Mouse (Mus musculus): ENCODE results near the gene St13. TPM values are rescaled to one million over a fixed set of nuclear protein-coding genes. Genes with fewer than 3 reads are reported as not detected.

Gene St13
- total RNA-seq, 2 experiments from 2014 or later: 77.9 to 98.6 TPM

DNA sequence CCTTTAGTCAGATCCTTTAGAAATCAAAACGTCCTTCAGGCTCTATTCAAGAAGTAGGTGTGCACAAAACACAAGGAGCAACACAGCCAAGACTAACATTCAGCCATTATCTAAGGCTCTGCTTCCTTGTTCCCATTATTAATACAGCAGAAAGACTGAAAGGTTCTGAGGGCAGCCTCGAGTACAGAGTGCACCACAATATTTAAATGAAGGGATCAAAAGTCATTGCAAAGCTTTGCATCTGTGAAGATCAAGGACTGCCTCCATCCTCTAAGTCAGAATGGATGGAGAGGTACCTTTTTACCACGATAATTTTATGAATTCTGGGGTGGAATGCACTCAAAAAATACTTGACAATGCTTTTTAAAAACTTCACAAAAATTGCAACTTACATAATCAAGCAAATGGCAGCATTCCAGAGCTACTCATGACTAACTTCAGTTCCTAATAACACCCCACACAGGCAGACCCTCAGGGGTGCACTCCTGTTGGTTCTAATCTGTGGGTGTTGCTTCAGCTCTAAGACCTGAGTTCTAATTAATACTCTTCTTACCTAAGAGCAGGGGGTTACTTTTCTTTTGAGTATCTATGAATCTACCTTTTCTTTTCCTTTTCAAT lies 69.0 kb downstream of the St13 start:
- intact Hi-C loops (cut with DNase I; ENCODE audit: low total_unique reads): no loop called here

DNA sequence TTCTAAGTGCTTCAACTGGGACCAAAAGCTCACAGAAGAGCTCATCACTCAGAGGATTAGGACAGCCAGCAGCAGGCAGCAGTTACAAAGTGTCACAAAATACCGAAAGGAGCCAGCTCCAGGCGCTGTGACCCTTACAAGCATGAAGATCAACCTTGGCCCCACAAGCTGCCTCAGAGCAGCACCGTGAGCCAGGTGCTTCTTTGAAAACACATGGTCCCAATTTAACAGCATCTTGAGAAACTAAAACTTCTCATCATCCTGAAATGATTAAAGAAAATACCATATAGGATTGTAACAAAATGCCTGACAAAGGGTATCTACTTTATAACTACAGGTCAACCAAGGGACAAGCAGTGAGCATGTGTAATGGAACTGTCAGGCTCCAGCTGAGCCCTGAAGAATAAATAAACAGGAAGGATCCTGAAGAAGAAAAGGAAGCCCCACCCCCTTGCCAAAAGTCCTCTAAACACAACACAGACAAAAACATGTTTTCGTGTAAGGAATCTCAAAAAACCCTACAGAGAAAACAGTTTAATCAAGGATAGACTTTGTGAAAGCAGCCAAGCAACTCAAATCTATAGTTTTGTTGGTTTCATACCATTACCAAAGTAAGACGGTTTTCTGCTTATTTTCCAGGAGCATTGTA lies 70.0 kb downstream of the St13 start:
- intact Hi-C loops (cut with DNase I; ENCODE audit: low total_unique reads): no loop called here
- no peak for DNase-seq

More for the DNA sequence above, 69.0 kb downstream of the St13 start:
- no peak for DNase-seq

DNA sequence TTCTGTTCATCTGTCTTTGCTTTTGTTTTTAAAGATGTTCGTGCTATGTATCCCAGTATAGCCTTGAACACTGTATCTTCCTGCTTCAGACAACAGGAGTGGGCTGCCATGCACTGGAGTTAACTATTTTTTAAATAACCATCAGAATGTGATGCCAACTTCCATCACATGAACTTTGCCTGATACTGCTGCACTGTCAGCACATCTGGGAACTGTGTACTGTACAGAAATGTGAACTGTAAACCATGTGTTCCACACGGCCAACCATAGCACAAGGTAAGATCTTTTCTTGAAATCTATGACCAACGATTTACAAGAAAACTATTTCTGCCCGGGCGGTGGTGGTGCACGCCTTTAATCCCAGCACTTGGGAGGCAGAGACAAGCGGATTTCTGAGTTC lies 72.4 kb downstream of the St13 start:
- DNase-seq: no peak
- intact Hi-C loops (cut with DNase I; ENCODE audit: low total_unique reads): no loop called here

DNA sequence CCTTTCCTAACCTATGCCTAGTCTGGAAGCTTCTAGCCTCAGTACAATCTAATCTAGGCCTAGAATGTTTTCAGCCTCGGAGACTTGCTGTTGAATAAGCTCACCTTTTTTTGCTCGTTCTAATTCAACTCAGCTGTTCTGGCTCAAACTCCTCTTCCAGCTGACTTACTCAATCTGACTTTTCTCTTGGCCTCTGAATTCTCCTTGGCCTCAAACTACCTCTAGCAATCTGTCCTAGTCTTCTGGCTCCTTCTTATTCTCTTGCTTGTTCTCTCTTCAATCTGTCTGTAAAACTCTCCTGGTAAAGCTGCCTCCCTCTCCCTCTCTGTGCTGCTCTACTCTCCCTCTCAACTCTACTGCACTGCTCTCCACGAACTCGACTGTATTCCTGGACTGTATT lies 74.9 kb downstream of the St13 start:
- DNase-seq: no peak
- intact Hi-C loops (cut with DNase I; ENCODE audit: low total_unique reads): no loop called here

DNA sequence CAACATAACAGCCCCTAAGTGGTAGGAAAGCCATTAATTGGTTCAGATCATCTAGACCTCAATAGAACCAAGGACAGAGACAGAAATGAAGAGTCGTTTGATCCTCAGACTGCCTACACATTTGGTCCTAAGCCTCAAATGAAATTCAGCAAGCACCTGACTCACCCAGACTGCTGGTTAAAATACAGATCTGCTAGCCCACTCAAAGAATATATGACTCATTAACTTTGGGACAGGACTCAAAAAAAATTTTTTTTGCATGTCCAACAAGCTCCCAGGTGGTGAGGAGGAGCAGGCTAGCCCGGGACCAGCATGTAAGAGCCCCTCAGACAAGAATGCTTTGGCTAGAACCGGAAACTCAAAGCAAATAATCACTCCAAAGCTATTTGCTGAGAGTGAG lies 79.7 kb downstream of the St13 start:
- intact Hi-C loops (cut with DNase I; ENCODE audit: low total_unique reads): no loop called here
- DNase-seq: no peak

DNA sequence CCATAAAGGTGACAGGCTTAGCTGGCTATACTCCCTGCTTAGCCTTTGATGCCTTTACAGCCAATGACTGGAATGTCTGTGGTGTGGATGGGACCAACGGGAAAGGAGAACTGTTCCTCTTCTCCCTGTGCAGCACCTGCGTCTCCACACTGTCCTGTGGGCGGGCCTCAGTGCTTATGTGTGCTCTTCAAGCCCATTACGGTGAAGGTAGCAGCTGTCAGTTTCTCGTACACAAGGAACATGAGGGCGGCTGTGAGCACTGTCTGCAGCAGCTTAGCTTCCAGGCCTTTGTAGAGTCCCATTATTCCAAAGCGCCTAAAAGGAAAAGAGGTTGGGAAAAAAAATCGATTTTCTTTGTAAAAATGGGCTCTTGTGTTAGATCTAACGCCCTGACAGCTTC lies 80.4 kb downstream of the St13 start:
- no peak for DNase-seq
- intact Hi-C loops (cut with DNase I; ENCODE audit: low total_unique reads): no loop called here

DNA sequence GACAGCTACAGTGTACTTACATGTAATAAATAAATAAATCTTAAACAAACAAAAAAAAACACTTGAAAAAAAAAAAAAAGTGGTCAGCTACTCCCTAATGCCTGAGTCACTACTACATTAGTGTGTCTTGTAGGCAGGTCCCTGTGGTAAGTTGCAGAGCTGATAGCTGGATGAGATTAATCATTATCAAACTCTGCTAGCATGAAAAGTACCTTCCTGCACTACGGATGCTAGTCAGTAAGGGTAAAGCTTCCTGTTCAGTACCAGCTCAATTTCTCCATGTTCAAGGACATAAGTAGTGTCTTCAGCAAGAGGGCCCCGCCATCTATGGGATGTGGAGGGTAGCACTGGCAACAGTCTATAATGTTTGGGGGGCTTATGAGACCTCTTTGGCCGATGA lies 85.9 kb downstream of the St13 start:
- DNase-seq: no peak
- intact Hi-C loops (cut with DNase I; ENCODE audit: low total_unique reads): no loop called here

Other genes with a start within 250 kb of the St13 start
- gene Mrtfa, start 209.3 kb downstream of the St13 start, total RNA-seq (2021): 10 to 100 TPM; 17.1 to 37.4 TPM
- gene Mchr1, start 164.6 kb downstream of the St13 start, total RNA-seq (2021): 1 to 10 TPM; 1.5 to 1.9 TPM
- 10 to 100 TPM; 15.6 to 15.9 TPM for gene Slc25a17, start 39.3 kb downstream of the St13 start, total RNA-seq (2021)
- gene Xpnpep3, start 61 bp upstream of the St13 start, total RNA-seq (2021): 1 to 10 TPM; 6.3 TPM
- gene Dnajb7, start 8.2 kb upstream of the St13 start, total RNA-seq (2021): not detected
- gene Rbx1, start 66.2 kb upstream of the St13 start, total RNA-seq (2021): 100 to 1,000 TPM; 106 to 113 TPM
- gene Ep300, start 185.3 kb upstream of the St13 start, total RNA-seq (2021): 10 to 100 TPM; 28.7 to 30.8 TPM